Mouse (Mus musculus) CH12.LX (cell line): ENCODE data around the gene Tnk1.

ENCODE experiments used
- CTCF ChIP-seq, 2 experiments: IDR thresholded peaks in 1 of 2; conservative IDR thresholded peaks in 1 of 2; 2 replicates each; pipeline ENCODE4 v1.5.1; 2011 to 2012; ENCODE audit warnings: low read depth in 2 of 2, low read length in 2 of 2, improper control_type of control experiment in 1 of 2, inconsistent platforms in 1 of 2, mild to moderate bottlenecking in 1 of 2, moderate library complexity in 1 of 2
- EP300 ChIP-seq: IDR thresholded peaks from 2 replicates; pipeline ENCODE4 v1.6.1; 2011; ENCODE audit warnings: low read length, improper control_type of control experiment
- IRF4 ChIP-seq: IDR thresholded peaks from 2 replicates; pipeline ENCODE4 v1.6.1; 2014; ENCODE audit warnings: low read depth, mild to moderate bottlenecking, inconsistent platforms, low read length, improper control_type of control experiment
- MAFK ChIP-seq: IDR thresholded peaks from 2 replicates; pipeline ENCODE4 v1.6.1; 2011; ENCODE audit warnings: low read length, improper control_type of control experiment; ENCODE audit not compliant: insufficient replicate concordance
- POLR2A ChIP-seq: IDR thresholded peaks from 2 replicates; pipeline ENCODE4 v1.6.1; 2011; ENCODE audit warnings: low read depth, mild to moderate bottlenecking, improper control_type of control experiment, low read length
- POLR2AphosphoS2 ChIP-seq: IDR thresholded peaks from 2 replicates; pipeline ENCODE4 v1.6.1; 2011; ENCODE audit warnings: low read depth, low read length, improper control_type of control experiment
- SIN3A ChIP-seq: IDR thresholded peaks from 2 replicates; pipeline ENCODE4 v1.6.1; 2012; ENCODE audit warnings: low read length, improper control_type of control experiment, inconsistent platforms
- TCF12 ChIP-seq: IDR thresholded peaks from 2 replicates; pipeline ENCODE4 v1.6.1; 2014; ENCODE audit warnings: low read depth, mild to moderate bottlenecking, inconsistent platforms, low read length, improper control_type of control experiment
- UBTF ChIP-seq: IDR thresholded peaks from 2 replicates; pipeline ENCODE4 v1.6.1; 2012; ENCODE audit warnings: low read depth, mild to moderate bottlenecking, inconsistent platforms, low read length, improper control_type of control experiment, moderate library complexity
- ZKSCAN1 ChIP-seq: IDR thresholded peaks from 2 replicates; pipeline ENCODE4 v1.6.1; 2012; ENCODE audit warnings: low read depth, inconsistent platforms, low read length, improper control_type of control experiment, borderline replicate concordance

DNA sequence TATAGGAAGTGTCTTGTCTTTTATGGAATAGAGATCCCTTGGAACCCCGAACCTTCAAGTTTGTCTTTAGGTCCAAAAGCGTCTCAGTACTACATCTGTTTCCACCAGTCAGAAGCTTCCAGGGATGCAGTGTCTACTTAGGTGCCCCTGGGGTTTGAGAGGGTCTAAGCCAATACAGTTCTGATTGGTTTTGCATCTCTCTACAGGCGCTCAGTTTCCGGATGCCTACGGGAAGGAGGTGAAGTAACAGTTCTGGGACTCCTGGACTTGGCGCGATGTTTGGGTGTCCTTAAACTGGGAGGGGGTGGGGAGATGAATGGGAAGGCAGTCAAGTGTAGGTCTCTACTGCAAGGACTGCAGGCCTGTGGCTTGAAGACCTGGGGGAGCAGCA lies 19.8 kb downstream of the Tnk1 start:
- TF ChIP-seq POLR2AphosphoS2 (no peak), CTCF (conservative IDR thresholded peaks at IDR 0.05 in 1 of 2, IDR thresholded peaks at IDR 0.05 in 1 of 2; ENCODE audit: low read depth in 2 of 2, low read length in 2 of 2) (no peak), UBTF (0 out of 2 replicates have a peak, but pooled peaks have one; percentile 12), POLR2A (no peak), TCF12 (no peak), MAFK (no peak), IRF4 (no peak), SIN3A (peak; percentile 58), EP300 (no peak), ZKSCAN1 (no peak)
